Mouse (Mus musculus): ENCODE measurements at regions not wholly inside any gene's neighbourhood (a gene's known extent, or its start where the extent isn't known, plus 50 kb on each side); places are given as distances from the start of the nearest gene placed in this dataset.

DNA sequence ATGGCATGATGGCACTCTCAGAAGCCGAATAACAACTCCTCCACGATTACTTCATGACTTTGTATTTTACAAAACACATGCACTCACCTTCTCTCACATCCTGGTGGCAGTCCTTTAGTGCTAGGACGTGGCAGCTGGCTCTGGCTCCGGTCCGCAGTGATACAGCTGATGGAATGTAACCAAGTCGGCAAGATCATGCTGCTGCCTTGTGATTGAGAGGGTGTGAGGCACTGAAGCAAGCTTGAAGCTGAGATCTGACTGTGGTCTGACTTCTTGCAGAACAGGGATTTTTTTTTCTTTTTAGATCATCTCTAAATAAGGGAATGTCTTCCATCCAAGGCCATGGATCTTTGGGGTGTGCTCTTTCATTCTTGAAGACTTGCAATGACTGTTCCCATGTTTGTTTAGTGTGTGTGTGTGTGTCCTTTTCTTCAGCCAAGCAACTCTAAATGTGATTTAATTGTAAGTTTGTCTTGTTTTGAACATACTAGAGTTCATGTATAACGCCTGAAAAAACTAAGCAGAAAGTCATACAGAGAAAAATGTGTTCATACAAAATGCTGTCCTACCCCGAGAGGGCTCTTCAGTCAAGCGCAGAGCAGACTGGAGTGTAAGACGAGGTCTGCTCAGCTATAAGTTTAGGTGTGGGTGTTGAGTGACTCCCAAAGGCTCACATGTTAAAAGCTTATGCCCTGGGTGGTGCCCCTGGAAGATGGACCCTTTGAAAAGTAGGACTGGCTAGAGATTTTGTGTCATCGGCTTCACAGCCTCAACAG, 116.1 kb upstream of the Ankrd55 start:
- Histone ChIP-seq H3ac (ENCODE audit: control insufficient read depth, insufficient read length) (no peak overlapping the region), H3K36me3 (ENCODE audit: control insufficient read depth, insufficient read depth) (no peaks in the 10 kb centered on the region), H3K4me3 (no peak overlapping the region), H3K27me3 (ENCODE audit: control insufficient read depth, insufficient read depth, insufficient read length) (no peaks in the 10 kb centered on the region), H3K4me2 (ENCODE audit: low read depth) (no peak overlapping the region), H3K79me2 (ENCODE audit: control insufficient read depth, insufficient read depth) (no peaks in the 10 kb centered on the region)
- TF ChIP-seq CEBPB (IDR thresholded peaks at IDR 0.05; ENCODE audit: insufficient read depth, poor library complexity, severe bottlenecking), result no peak
- no peak for TF ChIP-seq POLR2AphosphoS2 (IDR thresholded peaks at IDR 0.05; ENCODE audit: insufficient read length, low read depth)
- TF ChIP-seq MYOG (IDR thresholded peaks at IDR 0.05; ENCODE audit: control insufficient read depth in 1 of 3, insufficient read depth in 1 of 3, insufficient read length in 2 of 3, low read depth in 2 of 3), result no peak

- H3K79me2 ChIP-seq (ENCODE audit: control insufficient read depth, insufficient read depth), result no peaks in the 10 kb centered on the region
- no peak overlapping the region for H3K4me3 ChIP-seq
- H3ac ChIP-seq (ENCODE audit: control insufficient read depth, insufficient read length), result no peak overlapping the region
- TF ChIP-seq USF1 (IDR thresholded peaks at IDR 0.05; ENCODE audit: low read depth), result no peak
- TF ChIP-seq TCF3 (IDR thresholded peaks at IDR 0.05; ENCODE audit: insufficient read length, low read depth), result no peak
- TF ChIP-seq CEBPB (IDR thresholded peaks at IDR 0.05; ENCODE audit: insufficient read depth, poor library complexity, severe bottlenecking), result no peak
- TF ChIP-seq MAX (IDR thresholded peaks at IDR 0.05; ENCODE audit: low read depth), result no peak
- TF ChIP-seq REST (IDR thresholded peaks at IDR 0.05; ENCODE audit: insufficient read depth, insufficient read length), result no peak
- TF ChIP-seq POLR2A (IDR thresholded peaks at IDR 0.05; ENCODE audit: insufficient read length, low read depth), result no peak
- H3K4me2 ChIP-seq (ENCODE audit: low read depth), result no peak overlapping the region
- H3K36me3 ChIP-seq (ENCODE audit: control insufficient read depth, insufficient read depth), result no peaks in the 10 kb centered on the region
- no peaks in the 10 kb centered on the region for H3K27me3 ChIP-seq (ENCODE audit: control insufficient read depth, insufficient read depth, insufficient read length)
Observed at GRCm38 (mm10) chr13:112173973-112174372, 114.3 kb upstream of the Ankrd55 start.

GRCm38 (mm10) chr13:112178031-112178430, 110.2 kb upstream of the Ankrd55 start:
- Histone ChIP-seq H3K27me3 (ENCODE audit: control insufficient read depth, insufficient read depth, insufficient read length) (no peaks in the 10 kb centered on the region), H3K79me2 (ENCODE audit: control insufficient read depth, insufficient read depth) (no peaks in the 10 kb centered on the region), H3K36me3 (ENCODE audit: control insufficient read depth, insufficient read depth) (no peaks in the 10 kb centered on the region), H3ac (ENCODE audit: control insufficient read depth, insufficient read length) (no peak overlapping the region), H3K4me3 (no peak overlapping the region), H3K4me2 (ENCODE audit: low read depth) (no peak overlapping the region)
- TF ChIP-seq MYOD1 (IDR thresholded peaks at IDR 0.05; ENCODE audit: control insufficient read depth in 1 of 3, insufficient read length in 2 of 3, low read depth in 2 of 3) (no peak), POLR2A (IDR thresholded peaks at IDR 0.05; ENCODE audit: insufficient read length, low read depth) (no peak), MAX (IDR thresholded peaks at IDR 0.05; ENCODE audit: low read depth) (no peak), CEBPB (IDR thresholded peaks at IDR 0.05; ENCODE audit: insufficient read depth, poor library complexity, severe bottlenecking) (no peak), TCF3 (IDR thresholded peaks at IDR 0.05; ENCODE audit: insufficient read length, low read depth) (no peak), SRF (IDR thresholded peaks at IDR 0.05; ENCODE audit: control insufficient read depth, insufficient read length, low read depth) (no peak), TCF12 (IDR thresholded peaks at IDR 0.05; ENCODE audit: insufficient read depth, poor library complexity, severe bottlenecking) (no peak), POLR2AphosphoS2 (IDR thresholded peaks at IDR 0.05; ENCODE audit: insufficient read length, low read depth) (no peak), E2F4 (IDR thresholded peaks at IDR 0.05; ENCODE audit: insufficient read depth) (no peak), USF1 (IDR thresholded peaks at IDR 0.05; ENCODE audit: low read depth) (no peak), REST (IDR thresholded peaks at IDR 0.05; ENCODE audit: insufficient read depth, insufficient read length) (no peak), MYOG (IDR thresholded peaks at IDR 0.05; ENCODE audit: control insufficient read depth in 1 of 3, insufficient read depth in 1 of 3, insufficient read length in 2 of 3, low read depth in 2 of 3) (no peak)

DNA sequence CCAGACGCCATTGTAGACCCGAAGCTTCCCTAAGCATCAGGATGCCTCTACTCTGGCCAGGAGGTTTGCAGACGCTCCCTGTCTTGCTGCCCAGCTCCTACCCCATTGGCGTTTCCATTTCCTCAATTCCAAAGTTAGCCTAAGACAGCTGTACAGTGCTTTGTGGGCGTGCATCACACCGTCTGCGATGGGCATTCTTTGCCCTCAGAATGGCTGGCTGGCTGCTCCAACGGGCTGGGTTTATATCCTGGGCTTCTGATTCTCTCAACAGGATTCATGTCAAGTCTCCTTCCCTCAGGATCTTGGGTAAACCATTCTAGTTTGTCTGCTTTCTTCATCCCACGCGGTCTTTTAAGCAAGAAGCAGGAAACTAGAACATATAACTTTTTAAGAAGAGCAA, 104.3 kb upstream of the Ankrd55 start:
- H3K4me2 ChIP-seq (ENCODE audit: low read depth), result no peak overlapping the region
- H3K27me3 ChIP-seq (ENCODE audit: control insufficient read depth, insufficient read depth, insufficient read length), result no peaks in the 10 kb centered on the region
- no peaks in the 10 kb centered on the region for H3K36me3 ChIP-seq (ENCODE audit: control insufficient read depth, insufficient read depth)
- no peak overlapping the region for H3ac ChIP-seq (ENCODE audit: control insufficient read depth, insufficient read length)
- peak in 1 of 3 experiments; percentile 63 for TF ChIP-seq MYOD1 (IDR thresholded peaks at IDR 0.05; ENCODE audit: control insufficient read depth in 1 of 3, insufficient read length in 2 of 3, low read depth in 2 of 3)
- TF ChIP-seq TCF3 (IDR thresholded peaks at IDR 0.05; ENCODE audit: insufficient read length, low read depth), result no peak
- TF ChIP-seq REST (IDR thresholded peaks at IDR 0.05; ENCODE audit: insufficient read depth, insufficient read length), result no peak
- peak in 1 of 3 experiments; percentile 40 for TF ChIP-seq MYOG (IDR thresholded peaks at IDR 0.05; ENCODE audit: control insufficient read depth in 1 of 3, insufficient read depth in 1 of 3, insufficient read length in 2 of 3, low read depth in 2 of 3)
- TF ChIP-seq SRF (IDR thresholded peaks at IDR 0.05; ENCODE audit: control insufficient read depth, insufficient read length, low read depth), result no peak
- no peaks in the 10 kb centered on the region for H3K79me2 ChIP-seq (ENCODE audit: control insufficient read depth, insufficient read depth)
- H3K4me3 ChIP-seq, result no peak overlapping the region

DNA sequence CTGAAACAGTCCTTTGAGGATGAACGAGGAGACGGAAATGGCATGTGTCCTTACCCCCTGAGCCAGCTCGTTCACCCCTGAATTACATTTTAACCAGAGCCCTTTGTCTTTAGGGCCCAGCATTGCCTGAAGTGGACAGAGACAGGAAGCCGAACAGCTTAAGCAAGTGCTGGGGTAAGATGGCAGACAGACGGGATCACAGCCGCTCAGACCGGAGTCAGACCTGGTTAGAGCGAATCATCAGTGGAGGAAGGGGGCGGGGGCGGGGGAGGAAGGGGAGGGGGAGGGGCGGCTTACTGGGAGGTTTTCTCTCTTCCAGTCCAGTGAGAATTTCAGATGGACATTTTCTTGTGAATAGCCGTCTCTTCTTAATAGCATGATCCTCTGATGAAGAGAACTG, 103.1 kb upstream of the Ankrd55 start:
- H3ac ChIP-seq (ENCODE audit: control insufficient read depth, insufficient read length), result no peak overlapping the region

More for the DNA sequence above, 103.1 kb upstream of the Ankrd55 start:
- H3K4me3 ChIP-seq, result no peak overlapping the region
- no peaks in the 10 kb centered on the region for H3K79me2 ChIP-seq (ENCODE audit: control insufficient read depth, insufficient read depth)
- TF ChIP-seq MYOD1 (IDR thresholded peaks at IDR 0.05; ENCODE audit: control insufficient read depth in 1 of 3, insufficient read length in 2 of 3, low read depth in 2 of 3) (no peak), TCF12 (IDR thresholded peaks at IDR 0.05; ENCODE audit: insufficient read depth, poor library complexity, severe bottlenecking) (no peak), SRF (IDR thresholded peaks at IDR 0.05; ENCODE audit: control insufficient read depth, insufficient read length, low read depth) (no peak), E2F4 (IDR thresholded peaks at IDR 0.05; ENCODE audit: insufficient read depth) (no peak), POLR2AphosphoS2 (IDR thresholded peaks at IDR 0.05; ENCODE audit: insufficient read length, low read depth) (no peak), MAX (IDR thresholded peaks at IDR 0.05; ENCODE audit: low read depth) (no peak), TCF3 (IDR thresholded peaks at IDR 0.05; ENCODE audit: insufficient read length, low read depth) (no peak), CEBPB (IDR thresholded peaks at IDR 0.05; ENCODE audit: insufficient read depth, poor library complexity, severe bottlenecking) (no peak), MYOG (IDR thresholded peaks at IDR 0.05; ENCODE audit: control insufficient read depth in 1 of 3, insufficient read depth in 1 of 3, insufficient read length in 2 of 3, low read depth in 2 of 3) (no peak), POLR2A (IDR thresholded peaks at IDR 0.05; ENCODE audit: insufficient read length, low read depth) (no peak), REST (IDR thresholded peaks at IDR 0.05; ENCODE audit: insufficient read depth, insufficient read length) (no peak), USF1 (IDR thresholded peaks at IDR 0.05; ENCODE audit: low read depth) (no peak)
- H3K36me3 ChIP-seq (ENCODE audit: control insufficient read depth, insufficient read depth), result no peaks in the 10 kb centered on the region
- H3K27me3 ChIP-seq (ENCODE audit: control insufficient read depth, insufficient read depth, insufficient read length), result no peaks in the 10 kb centered on the region
- no peak overlapping the region for H3K4me2 ChIP-seq (ENCODE audit: low read depth)

Measured in myocyte (in vitro differentiated cells).